8 mouse cellular contexts compared by ENCODE assay signal in genomic region chr9:46012091-46013008, GRCm38 (mm10). TPM values are rescaled to one million over a fixed set of nuclear protein-coding genes. Genes with fewer than 3 reads are reported as not detected.
DNase-seq lines count a peak whose midpoint lies in the region; ATAC-seq lines count a peak whose summit lies in the region.

TSS of gene Pafah1b2 (minus strand) at chr9:46012690.
TSS of gene Sik3 (plus strand) at chr9:46012820.

- peak within 1 kb of the TSS; percentile 69 for H3K4me2 ChIP-seq in hindbrain, embryonic 13.5 days

- peak within 1 kb of the TSS; percentile 94 for H3K4me3 ChIP-seq in hindbrain, embryonic 13.5 days

- whole genome bisulfite sequencing in hindbrain, embryonic 13.5 days: 4% methylated on average over 56 of the region's 78 CpGs

- no peaks in the 10 kb centered on the region for H3K9me3 ChIP-seq in hindbrain, embryonic 13.5 days

- peak within 1 kb of the TSS; percentile 94 for H3K27ac ChIP-seq in hindbrain, embryonic 13.5 days

- H3K9ac ChIP-seq in hindbrain, embryonic 13.5 days: peak within 1 kb of the TSS; percentile 98

- peak; percentile 89 for ATAC-seq in hindbrain, embryonic 13.5 days (ENCODE audit: low FRiP score)

- H3K4me1 ChIP-seq in hindbrain, embryonic 13.5 days (replicated peaks): peaks cover 51% of the 10 kb centered on the region

- DNase-seq in T-cell, adult 2 months (ENCODE audit: low spot score): peak; percentile 95
- DNase-seq in cerebellum, postnatal 25 days: peak; percentile 95 to 98
- peak; percentile 88 to 94 for DNase-seq in frontal cortex, postnatal 25 days (ENCODE audit: low spot score in 2 of 2)
- DNase-seq in layer of hippocampus, postnatal 25 days (ENCODE audit: extremely low spot score in 1 of 2, low spot score in 1 of 2): peak; percentile 91 to 93
- DNase-seq in lung, postnatal 14 days: peak; percentile 96
- DNase-seq in ovary, postnatal 36 days (ENCODE audit: low spot score): peak; percentile 97
- DNase-seq in thymus, postnatal 14 days: peak; percentile 97

- H3K36me3 ChIP-seq in hindbrain, embryonic 13.5 days: no peaks in the 10 kb centered on the region

- H3K27me3 ChIP-seq in hindbrain, embryonic 13.5 days: no peaks in the 10 kb centered on the region

RNA-seq across cellular contexts. Expression of gene Pafah1b2, which starts in this region (rescaled TPM):
- polyA plus RNA-seq in hindbrain, embryonic 13.5 days (2015; fragmentation: Nextera tagmentation; extraction: Ambion mirVana): 301 and 314 TPM in 2 replicates
- total RNA-seq in layer of hippocampus, postnatal 25 days (2021): 100 to 1,000 TPM; 212 to 221 TPM

RNA-seq across cellular contexts. Expression of gene Sik3, which starts in this region (rescaled TPM):
- polyA plus RNA-seq in hindbrain, embryonic 13.5 days (2015; fragmentation: Nextera tagmentation; extraction: Ambion mirVana): 5.5 and 5.6 TPM in 2 replicates
- total RNA-seq in layer of hippocampus, postnatal 25 days (2021): 100 to 1,000 TPM; 136 to 138 TPM

Comparison
In these comparisons a context has a peak if more than half of its experiments do, and no peak if none do; other contexts are left out.
1. Peak in every context shown above with its lines: DNase-seq, ATAC-seq, H3K4me3 ChIP-seq and H3K27ac ChIP-seq.